Mouse (Mus musculus) forebrain, embryonic 11.5 days (tissue): ENCODE results near the gene Tbrg4. TPM values are rescaled to one million over a fixed set of nuclear protein-coding genes. Genes with fewer than 3 reads are reported as not detected.

Experiments
- ATAC-seq: fragments of 200-750 bp; cut with Nextera tagmentation; replicated peaks from 2 replicates; pipeline ENCODE4 v1.8.0; 2017; ENCODE audit warnings: moderate TSS enrichment; ENCODE audit not compliant: low FRiP score
- DNase-seq: peaks from one replicate; pipeline ENCODE4 v3.0.0-alpha.2; 2017; ENCODE audit warnings: low spot score
- H3K27ac ChIP-seq: fragments of 300-500 bp; sonication (generic); 2 replicates; pipeline ENCODE4 v1.5.1; 2014; ENCODE audit warnings: low read depth, low read length
- H3K27me3 ChIP-seq: fragments of 300-500 bp; sonication (generic); 2 replicates; pipeline ENCODE4 v1.6.1; 2014; ENCODE audit warnings: mild to moderate bottlenecking, low read length, mixed read lengths; ENCODE audit not compliant: control insufficient read depth, insufficient read depth
- H3K36me3 ChIP-seq: fragments of 300-500 bp; sonication (generic); 2 replicates; pipeline ENCODE4 v1.6.1; 2014; ENCODE audit warnings: mild to moderate bottlenecking, low read length, moderate library complexity, mixed read lengths; ENCODE audit not compliant: control insufficient read depth, insufficient read depth
- H3K4me1 ChIP-seq: fragments of 300-500 bp; sonication (generic); replicated peaks from 2 replicates; pipeline ENCODE4 v1.6.1; 2014; ENCODE audit warnings: low read length, mixed read lengths; ENCODE audit not compliant: control insufficient read depth, insufficient read depth
- H3K4me2 ChIP-seq: fragments of 300-500 bp; sonication (generic); 2 replicates; pipeline ENCODE4 v1.6.1; 2014; ENCODE audit warnings: low read depth, mild to moderate bottlenecking, low read length, moderate library complexity, mixed read lengths; ENCODE audit not compliant: severe bottlenecking
- H3K4me3 ChIP-seq: fragments of 300-500 bp; sonication (generic); 2 replicates; pipeline ENCODE4 v1.5.1; 2014; ENCODE audit warnings: low read depth, low read length
- H3K9ac ChIP-seq: fragments of 300-500 bp; sonication (generic); 2 replicates; pipeline ENCODE4 v1.6.1; 2014; ENCODE audit warnings: low read length
- H3K9me3 ChIP-seq: fragments of 300-500 bp; sonication (generic); 2 replicates; pipeline ENCODE4 v1.6.1; 2016; ENCODE audit warnings: low read length, mixed read lengths; ENCODE audit not compliant: control insufficient read depth
- WGBS: fragments of 180-500 bp; shearing (Covaris S2); extraction: QIAGEN DNeasy Blood & Tissue Kit; methylation state at CpG from one replicate; pipeline ENCODE4 v1.1.7; 2014; 5-methylcytosine and 5-hydroxymethylcytosine counted together
- polyA plus RNA-seq: library from polyadenylated mRNA; unstranded; fragments of >200 nt; fragmentation: Nextera tagmentation; extraction: Ambion mirVana; gene quantifications from 2 replicates; pipeline ENCODE4 v1.2.1, GENCODE M21; 2014

Gene Tbrg4
- polyA plus RNA-seq, 1 experiment from 2014 or later = 53.0 TPM

DNA sequence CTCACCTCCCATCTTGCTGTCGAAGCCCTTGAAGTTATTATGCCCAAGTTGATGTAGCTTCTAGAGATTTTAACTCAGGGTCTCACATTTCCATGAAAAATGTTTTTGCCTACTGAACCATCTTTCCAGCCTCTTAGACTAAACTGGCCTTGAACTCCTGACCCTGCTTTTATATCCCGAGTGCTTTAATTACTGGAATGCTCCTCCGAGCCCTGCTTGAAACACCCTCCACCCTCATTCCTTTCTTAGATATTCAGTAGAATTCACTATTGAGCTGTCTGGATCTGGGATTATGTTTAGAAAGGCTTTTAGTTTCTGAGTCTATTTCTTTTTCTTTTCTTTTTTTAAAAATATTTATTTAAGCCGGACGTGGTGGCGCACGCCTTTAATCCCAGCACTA is 46.5 kb downstream of the Tbrg4 start:
- Histone ChIP-seq H3K4me3 (no peak overlapping the region), H3K27me3 (no peaks in the 10 kb centered on the region), H3K9ac (no peak overlapping the region), H3K36me3 (no peaks in the 10 kb centered on the region; the same call in 1 of the 2 replicates), H3K4me2 (no peak overlapping the region), H3K27ac (no peak overlapping the region), H3K9me3 (no peaks in the 10 kb centered on the region), H3K4me1 (no peaks in the 10 kb centered on the region)
- DNase-seq (no peak), ATAC-seq (no peak)
- WGBS = 91% methylated on average over 7 of the region's 7 CpGs

- no peak for DNase-seq
- H3K9me3 ChIP-seq = no peaks in the 10 kb centered on the region
- no peak overlapping the region for H3K4me3 ChIP-seq
- 86% methylated on average over 3 of the region's 3 CpGs for WGBS
- no peaks in the 10 kb centered on the region; the same call in 1 of the 2 replicates for H3K36me3 ChIP-seq
- no peak for ATAC-seq
- no peak overlapping the region for H3K9ac ChIP-seq
- no peaks in the 10 kb centered on the region for H3K4me1 ChIP-seq
- no peak overlapping the region for H3K27ac ChIP-seq
- no peak overlapping the region for H3K4me2 ChIP-seq
- H3K27me3 ChIP-seq = no peaks in the 10 kb centered on the region
Measured at GRCm38 (mm10) chr11:6576151-6576550, 49.7 kb downstream of the Tbrg4 start.

DNA sequence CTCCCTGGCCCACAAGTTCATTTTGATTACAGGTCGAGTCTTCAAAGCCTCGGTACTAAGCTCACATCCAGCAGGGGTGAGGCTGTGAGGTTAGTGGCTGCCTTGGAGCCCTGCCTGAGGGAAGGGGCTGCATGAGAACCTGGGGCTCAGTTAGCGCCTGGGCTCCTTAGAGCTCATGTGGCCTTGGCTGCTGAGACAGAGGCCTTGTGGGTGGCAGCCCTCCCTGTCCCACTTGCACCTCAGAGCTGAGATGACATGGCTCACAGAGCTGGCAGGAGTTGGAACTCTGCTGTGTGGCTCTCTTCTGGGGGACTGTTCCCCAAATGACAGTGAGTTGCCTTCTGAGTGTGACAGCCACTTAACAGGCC is 56.5 kb downstream of the Tbrg4 start:
- Histone ChIP-seq H3K27ac (no peak overlapping the region), H3K9ac (no peak overlapping the region), H3K27me3 (no peaks in the 10 kb centered on the region), H3K9me3 (no peaks in the 10 kb centered on the region), H3K36me3 (no peaks in the 10 kb centered on the region), H3K4me3 (no peak overlapping the region), H3K4me2 (no peak overlapping the region), H3K4me1 (0 out of 2 replicates have a peak, but pooled peaks cover 2% of the 10 kb centered on the region)
- no peak for DNase-seq
- ATAC-seq = no peak
- WGBS = 50% methylated on average over 3 of the region's 3 CpGs

GRCm38 (mm10) chr11:6568584-6569409 is 57.1 kb downstream of the Tbrg4 start:
- Histone ChIP-seq H3K36me3 (no peaks in the 10 kb centered on the region), H3K4me1 (0 out of 2 replicates have a peak, but pooled peaks cover 2% of the 10 kb centered on the region), H3K4me3 (no peak overlapping the region), H3K9ac (no peak overlapping the region), H3K27ac (no peak overlapping the region), H3K27me3 (no peaks in the 10 kb centered on the region), H3K4me2 (no peak overlapping the region), H3K9me3 (no peaks in the 10 kb centered on the region)
- 72% methylated on average over 11 of the region's 11 CpGs for WGBS
- DNase-seq (no peak), ATAC-seq (no peak)

GRCm38 (mm10) chr11:6567951-6568350 is 57.9 kb downstream of the Tbrg4 start:
- no peak for ATAC-seq
- Histone ChIP-seq H3K36me3 (no peaks in the 10 kb centered on the region), H3K4me1 (0 out of 2 replicates have a peak, but pooled peaks cover 2% of the 10 kb centered on the region), H3K9me3 (no peaks in the 10 kb centered on the region), H3K4me2 (no peak overlapping the region), H3K9ac (no peak overlapping the region), H3K27me3 (no peaks in the 10 kb centered on the region), H3K4me3 (no peak overlapping the region), H3K27ac (no peak overlapping the region)
- no peak for DNase-seq
- WGBS = 86% methylated on average over 8 of the region's 8 CpGs

DNA sequence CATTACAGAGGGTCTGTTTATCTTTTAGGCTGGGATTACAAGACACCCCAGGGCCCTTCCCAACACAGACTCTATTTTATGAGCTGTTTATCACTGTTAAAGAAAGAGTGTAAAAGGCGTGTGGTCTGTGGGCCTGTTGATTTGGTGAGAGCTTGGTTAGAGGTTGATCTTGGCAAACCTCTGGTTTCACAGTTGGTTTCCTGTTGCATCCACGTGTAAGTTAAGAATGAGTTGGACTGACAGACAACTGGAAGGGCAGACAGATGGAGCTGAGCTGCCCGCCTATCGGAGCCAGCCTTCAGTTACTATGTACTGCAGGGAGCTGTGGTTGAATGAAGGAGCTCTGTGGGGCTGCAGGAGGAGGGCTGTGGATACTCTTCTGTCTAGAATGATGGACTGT is 59.4 kb downstream of the Tbrg4 start:
- 91% methylated on average over 4 of the region's 4 CpGs for WGBS
- Histone ChIP-seq H3K9ac (no peak overlapping the region), H3K4me1 (0 out of 2 replicates have a peak, but pooled peaks cover 2% of the 10 kb centered on the region), H3K4me3 (no peak overlapping the region), H3K36me3 (no peaks in the 10 kb centered on the region), H3K4me2 (no peak overlapping the region), H3K9me3 (no peaks in the 10 kb centered on the region), H3K27me3 (no peaks in the 10 kb centered on the region), H3K27ac (no peak overlapping the region)
- ATAC-seq (no peak), DNase-seq (no peak)

Other genes with a start within 250 kb of the Tbrg4 start
- 22.3 and 28.9 TPM in 2 replicates for gene Zmiz2, start 237.0 kb downstream of the Tbrg4 start, polyA plus RNA-seq
- 4,588 and 4,913 TPM in 2 replicates for gene Ppia, start 210.6 kb downstream of the Tbrg4 start, polyA plus RNA-seq
- gene H2afv, start 181.6 kb downstream of the Tbrg4 start, polyA plus RNA-seq = 962 and 982 TPM in 2 replicates
- gene Purb, start 150.2 kb downstream of the Tbrg4 start, polyA plus RNA-seq = 14.0 and 15.0 TPM in 2 replicates
- gene Myo1g, start 105.1 kb downstream of the Tbrg4 start, polyA plus RNA-seq = 0.16 and 0.63 TPM in 2 replicates
- gene Ccm2, start 79.2 kb downstream of the Tbrg4 start, polyA plus RNA-seq = 90.8 and 97.2 TPM in 2 replicates
- 28.4 and 29.3 TPM in 2 replicates for gene Nacad, start 20.0 kb downstream of the Tbrg4 start, polyA plus RNA-seq
- gene Wap, start 12.6 kb upstream of the Tbrg4 start, polyA plus RNA-seq = not detected in 2 replicates
- gene Ramp3, start 32.5 kb upstream of the Tbrg4 start, polyA plus RNA-seq = 3.5 and 3.9 TPM in 2 replicates
- gene Gm11983, start 211.6 kb upstream of the Tbrg4 start, polyA plus RNA-seq = not detected in 2 replicates